Mouse (Mus musculus): ENCODE results near the gene Mmel1. TPM values are rescaled to one million over a fixed set of nuclear protein-coding genes. Genes with fewer than 3 reads are reported as not detected.

The Mmel1 gene
- polyA plus RNA-seq, 1 experiment, result not detected

DNA sequence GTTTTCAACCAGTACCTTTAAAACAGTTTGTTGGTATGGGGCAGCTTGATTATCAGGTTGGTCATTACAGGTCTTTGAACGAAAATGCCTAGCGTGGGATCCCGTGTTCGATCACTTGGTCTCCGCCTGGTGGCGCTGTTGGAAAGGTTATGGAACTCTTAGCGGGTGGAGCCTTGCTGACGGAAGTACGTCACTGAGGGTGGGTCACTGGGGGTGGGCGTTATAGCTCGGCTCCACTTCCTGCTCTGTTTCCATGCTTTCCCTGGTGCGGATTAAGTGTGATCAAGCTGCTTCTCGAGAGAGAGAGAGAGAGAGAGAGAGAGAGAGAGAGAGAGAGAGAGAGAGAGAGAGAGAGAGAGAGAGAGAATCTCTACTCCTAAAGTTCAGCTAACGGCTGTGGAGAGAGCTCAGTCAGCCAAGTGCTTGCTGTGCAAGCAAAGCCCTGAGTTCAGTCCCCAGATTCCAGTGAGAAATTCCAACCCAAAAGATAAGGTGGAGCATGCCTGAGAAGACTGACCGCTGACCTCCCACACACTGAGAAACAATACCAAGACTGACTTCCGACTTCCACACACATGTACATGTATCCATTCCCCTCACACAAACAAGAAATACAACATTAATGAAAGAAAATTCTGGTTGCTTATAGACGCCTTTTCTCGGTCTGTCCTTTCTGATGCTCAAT is 8.6 kb downstream of the Mmel1 start:
- TF ChIP-seq POLR2A (IDR thresholded peaks at IDR 0.05; ENCODE audit: low read depth, low read length), result peak; percentile 87
- peak; percentile 76 for TF ChIP-seq CTCF (IDR thresholded peaks at IDR 0.05; ENCODE audit: borderline replicate concordance, insufficient read depth, low read length)

GRCm38 (mm10) chr4:154880730-154881129 is 11.3 kb downstream of the Mmel1 start:
- TF ChIP-seq POLR2A (IDR thresholded peaks at IDR 0.05; ENCODE audit: low read depth, low read length) (no peak), CTCF (IDR thresholded peaks at IDR 0.05; ENCODE audit: borderline replicate concordance, insufficient read depth, low read length) (no peak)
- H3K4me3 ChIP-seq (ENCODE audit: insufficient read depth, low read length), result no peak overlapping the region
- no peak overlapping the region for H3K27ac ChIP-seq (ENCODE audit: insufficient read depth, low read length)

More for the DNA sequence above, 8.6 kb downstream of the Mmel1 start:
- H3K27ac ChIP-seq (ENCODE audit: insufficient read depth, low read length), result peak overlapping the region; percentile 60
- H3K4me3 ChIP-seq (ENCODE audit: insufficient read depth, low read length), result peak overlapping the region; percentile 30
- H3K4me1 ChIP-seq (ENCODE audit: control insufficient read depth, insufficient read depth, low read length), result no peaks in the 10 kb centered on the region

DNA sequence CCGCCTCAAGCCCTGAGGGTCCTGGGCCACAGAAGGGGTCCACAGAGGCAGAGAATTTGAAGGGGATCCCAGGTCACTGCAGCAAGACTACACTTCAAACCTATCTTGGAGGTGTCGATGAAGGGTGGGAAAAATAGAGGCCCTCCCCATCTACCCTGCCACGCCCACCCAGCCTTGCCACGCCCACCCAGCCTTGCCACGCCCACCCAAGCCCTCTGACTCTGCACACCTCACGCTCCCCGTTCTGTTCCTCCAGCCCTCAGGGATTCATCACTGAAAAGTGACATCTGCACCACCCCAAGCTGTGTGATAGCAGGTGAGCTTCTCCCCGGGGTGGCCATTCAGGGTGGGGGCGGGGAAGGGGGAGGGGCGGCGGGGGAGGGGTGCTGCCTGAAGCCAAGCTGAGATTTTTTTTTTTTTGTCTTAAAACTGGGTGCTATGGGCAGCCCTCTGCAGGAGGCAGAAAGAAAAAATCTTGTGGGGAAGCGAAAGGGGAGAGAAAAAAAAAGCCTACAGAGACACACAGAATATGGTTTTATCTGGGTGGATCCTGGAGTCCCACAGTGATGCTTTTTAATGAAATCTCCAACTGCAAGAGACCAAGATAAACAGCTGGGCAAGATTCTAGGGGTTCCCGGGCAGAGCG is 12.8 kb downstream of the Mmel1 start:
- Histone ChIP-seq H3K4me3 (ENCODE audit: insufficient read depth, low read length) (no peak overlapping the region), H3K27ac (ENCODE audit: insufficient read depth, low read length) (no peak overlapping the region), H3K4me1 (ENCODE audit: control insufficient read depth, insufficient read depth, low read length) (no peaks in the 10 kb centered on the region)
- TF ChIP-seq POLR2A (IDR thresholded peaks at IDR 0.05; ENCODE audit: low read depth, low read length), result no peak
- TF ChIP-seq CTCF (IDR thresholded peaks at IDR 0.05; ENCODE audit: borderline replicate concordance, insufficient read depth, low read length), result no peak

More at GRCm38 (mm10) chr4:154880730-154881129, 11.3 kb downstream of the Mmel1 start:
- H3K4me1 ChIP-seq (ENCODE audit: control insufficient read depth, insufficient read depth, low read length), result no peaks in the 10 kb centered on the region

DNA sequence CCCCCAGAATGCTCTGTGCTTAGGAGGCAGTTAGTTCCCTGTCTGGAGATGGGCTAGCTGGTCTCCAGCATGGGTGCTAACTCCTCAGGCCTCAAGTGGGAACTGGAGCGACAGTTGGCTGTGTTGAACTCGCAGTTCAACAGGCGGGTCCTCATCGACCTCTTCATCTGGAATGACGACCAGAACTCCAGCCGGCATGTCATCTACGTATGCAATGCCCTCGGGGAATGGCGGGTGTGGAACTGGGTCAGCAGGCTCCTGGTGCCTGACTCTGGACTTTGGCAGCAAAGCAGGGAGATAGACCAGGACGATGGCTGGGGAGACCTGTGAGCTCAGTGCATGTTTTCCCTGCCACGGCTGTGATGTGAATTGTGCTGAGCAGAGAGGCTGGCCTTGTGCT is 16.0 kb downstream of the Mmel1 start:
- H3K27ac ChIP-seq (ENCODE audit: insufficient read depth, low read length), result no peak overlapping the region
- no peaks in the 10 kb centered on the region for H3K4me1 ChIP-seq (ENCODE audit: control insufficient read depth, insufficient read depth, low read length)
- H3K4me3 ChIP-seq (ENCODE audit: insufficient read depth, low read length), result no peak overlapping the region
- no peak for TF ChIP-seq POLR2A (IDR thresholded peaks at IDR 0.05; ENCODE audit: low read depth, low read length)
- TF ChIP-seq CTCF (IDR thresholded peaks at IDR 0.05; ENCODE audit: borderline replicate concordance, insufficient read depth, low read length), result no peak

GRCm38 (mm10) chr4:154886876-154887592 is 17.6 kb downstream of the Mmel1 start:
- H3K4me1 ChIP-seq (ENCODE audit: control insufficient read depth, insufficient read depth, low read length), result no peaks in the 10 kb centered on the region
- no peak overlapping the region for H3K4me3 ChIP-seq (ENCODE audit: insufficient read depth, low read length)
- H3K27ac ChIP-seq (ENCODE audit: insufficient read depth, low read length), result no peak overlapping the region
- TF ChIP-seq CTCF (IDR thresholded peaks at IDR 0.05; ENCODE audit: borderline replicate concordance, insufficient read depth, low read length) (no peak), POLR2A (IDR thresholded peaks at IDR 0.05; ENCODE audit: low read depth, low read length) (no peak)

- Histone ChIP-seq H3K4me3 (ENCODE audit: insufficient read depth, low read length) (no peak overlapping the region), H3K27ac (ENCODE audit: insufficient read depth, low read length) (no peak overlapping the region), H3K4me1 (ENCODE audit: control insufficient read depth, insufficient read depth, low read length) (no peaks in the 10 kb centered on the region)
- TF ChIP-seq CTCF (IDR thresholded peaks at IDR 0.05; ENCODE audit: borderline replicate concordance, insufficient read depth, low read length), result no peak
- TF ChIP-seq POLR2A (IDR thresholded peaks at IDR 0.05; ENCODE audit: low read depth, low read length), result no peak
These were observed 18.3 kb downstream of the Mmel1 start for GRCm38 (mm10) chr4:154887593-154888250.

DNA sequence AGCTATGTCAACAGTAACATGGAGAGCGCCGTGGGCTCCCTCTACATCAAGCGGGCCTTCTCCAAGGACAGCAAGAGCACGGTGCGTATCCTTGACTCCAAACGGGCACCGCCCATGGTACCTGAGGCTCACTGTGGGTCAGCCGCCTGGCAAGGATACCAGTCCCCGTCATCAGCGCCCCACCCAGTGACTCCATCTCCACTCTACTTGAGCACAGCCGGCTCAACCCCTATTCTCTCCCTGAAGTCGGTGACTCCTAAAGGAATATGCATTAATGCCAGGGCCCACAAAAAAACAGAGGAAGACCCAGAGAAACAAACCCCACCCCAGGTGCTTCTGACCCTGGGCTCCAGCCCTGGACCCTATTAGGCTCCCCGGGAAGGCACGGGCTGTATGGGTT is 21.5 kb downstream of the Mmel1 start:
- TF ChIP-seq CTCF (IDR thresholded peaks at IDR 0.05; ENCODE audit: borderline replicate concordance, insufficient read depth, low read length), result no peak
- TF ChIP-seq POLR2A (IDR thresholded peaks at IDR 0.05; ENCODE audit: low read depth, low read length), result no peak
- no peaks in the 10 kb centered on the region for H3K4me1 ChIP-seq (ENCODE audit: control insufficient read depth, insufficient read depth, low read length)
- no peak overlapping the region for H3K4me3 ChIP-seq (ENCODE audit: insufficient read depth, low read length)
- no peak overlapping the region for H3K27ac ChIP-seq (ENCODE audit: insufficient read depth, low read length)

GRCm38 (mm10) chr4:154895549-154895948 is 26.2 kb downstream of the Mmel1 start:
- TF ChIP-seq CTCF (IDR thresholded peaks at IDR 0.05; ENCODE audit: borderline replicate concordance, insufficient read depth, low read length) (no peak), POLR2A (IDR thresholded peaks at IDR 0.05; ENCODE audit: low read depth, low read length) (no peak)

DNA sequence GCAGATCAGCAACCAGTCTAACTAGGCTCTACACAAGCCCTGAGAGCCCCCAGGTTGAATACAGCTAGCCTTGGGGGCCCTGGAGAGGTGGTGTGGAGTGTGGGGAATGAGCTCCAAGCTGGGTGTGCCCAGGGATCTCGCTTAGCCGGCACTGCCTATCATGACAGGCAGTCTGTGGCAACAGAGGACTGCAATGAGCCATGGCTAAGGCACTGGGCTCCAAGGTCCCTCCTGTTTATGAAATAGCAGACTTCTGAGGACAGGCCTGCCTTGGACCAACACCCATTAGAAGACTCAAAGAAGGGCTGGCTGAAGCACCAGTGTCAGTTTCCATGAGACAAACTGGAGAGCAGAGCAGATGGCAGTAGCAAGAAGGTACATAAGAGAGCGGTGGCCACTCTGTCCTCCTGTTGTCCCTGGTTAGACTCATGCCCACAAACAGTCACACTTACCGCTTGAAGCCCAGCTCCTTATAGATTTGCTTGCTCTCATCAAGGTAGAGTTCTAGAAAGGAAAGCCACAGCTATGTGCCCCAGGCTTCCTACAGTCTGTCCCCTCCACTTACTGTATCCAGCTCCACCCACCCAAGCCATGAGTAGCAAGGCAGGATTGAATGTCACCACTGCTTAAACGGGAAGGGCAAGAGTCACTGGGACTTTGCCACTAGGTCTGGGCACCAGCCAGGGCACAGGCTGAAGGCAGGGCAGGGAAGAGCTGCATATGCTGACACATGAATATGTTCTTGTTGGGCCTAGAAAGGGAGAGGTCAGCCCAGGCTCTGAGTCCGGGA is 28.5 kb downstream of the Mmel1 start:
- no peak for TF ChIP-seq CTCF (IDR thresholded peaks at IDR 0.05; ENCODE audit: borderline replicate concordance, insufficient read depth, low read length)

More at GRCm38 (mm10) chr4:154895549-154895948, 26.2 kb downstream of the Mmel1 start:
- Histone ChIP-seq H3K27ac (ENCODE audit: insufficient read depth, low read length) (no peak overlapping the region), H3K4me3 (ENCODE audit: insufficient read depth, low read length) (no peak overlapping the region), H3K4me1 (ENCODE audit: control insufficient read depth, insufficient read depth, low read length) (no peaks in the 10 kb centered on the region)

More for the DNA sequence above, 28.5 kb downstream of the Mmel1 start:
- Histone ChIP-seq H3K27ac (ENCODE audit: insufficient read depth, low read length) (no peak overlapping the region), H3K4me3 (ENCODE audit: insufficient read depth, low read length) (peak overlapping the region; percentile 54), H3K4me1 (ENCODE audit: control insufficient read depth, insufficient read depth, low read length) (no peaks in the 10 kb centered on the region)

Measured in embryonic fibroblast, embryonic 13.5 days (primary cell).